In genomic region chr12:25092027-25092704, GRCm38 (mm10) we compare ENCODE assay signal across 8 mouse cellular contexts. TPM values are rescaled to one million over a fixed set of nuclear protein-coding genes. Genes with fewer than 3 reads are reported as not detected.
DNase-seq lines count a peak whose midpoint lies in the region; ATAC-seq and TF ChIP-seq lines count a peak whose summit lies in the region.

No protein-coding gene starts in this region.

- no peaks in the 10 kb centered on the region for H3K4me1 ChIP-seq in G1E (ENCODE audit: insufficient read depth, low read depth, low read length)
- H3K4me1 ChIP-seq in hindbrain, embryonic 12.5 days = peaks cover 20% of the 10 kb centered on the region

- H3K4me2 ChIP-seq in hindbrain, embryonic 12.5 days (replicated peaks) = peak overlapping the region; percentile 66

- peak; percentile 45 for DNase-seq in G1E (ENCODE audit: low spot score)
- peak; percentile 84 for DNase-seq in cerebellum, adult 8-10 months
- peak; percentile 66 to 87 for DNase-seq in frontal cortex, postnatal 10 days (ENCODE audit: low spot score in 2 of 2)
- DNase-seq in layer of hippocampus, postnatal 14 days (ENCODE audit: low spot score in 2 of 2) = peak; percentile 91 to 92
- peak; percentile 90 for DNase-seq in lung, postnatal 14 days
- peak; percentile 95 for DNase-seq in retina, embryonic 14.5 days (ENCODE audit: low spot score)
- DNase-seq in thymus, postnatal 4 days = peak; percentile 89

- peaks cover 15% of the 10 kb centered on the region for H3K9me3 ChIP-seq in G1E (replicated peaks)
- H3K9me3 ChIP-seq in hindbrain, embryonic 12.5 days (replicated peaks) = no peaks in the 10 kb centered on the region

- 7% methylated on average over 25 of the region's 25 CpGs for WGBS in hindbrain, embryonic 12.5 days

- H3K9ac ChIP-seq in hindbrain, embryonic 12.5 days = peak overlapping the region; percentile 32

- peak; percentile 25; the same call in 1 of the 2 replicates for ATAC-seq in G1E (ENCODE audit: extremely low read depth, insufficient number of reproducible peaks, low FRiP score, poor library complexity, severe bottlenecking)
- peak; percentile 38 for ATAC-seq in hindbrain, embryonic 12.5 days (ENCODE audit: low FRiP score)

- no peak overlapping the region for H3K27ac ChIP-seq in hindbrain, embryonic 12.5 days

- H3K27me3 ChIP-seq in G1E (ENCODE audit: insufficient read depth, low read length) = no peaks in the 10 kb centered on the region; the same call in 1 of the 2 replicates
- 0 out of 2 replicates have a peak, but pooled peaks cover 3% of the 10 kb centered on the region for H3K27me3 ChIP-seq in hindbrain, embryonic 12.5 days

- peak; percentile 93 for TF ChIP-seq CTCF in G1E (IDR thresholded peaks at IDR 0.05; ENCODE audit: low read depth, low read length)

- no peaks in the 10 kb centered on the region for H3K36me3 ChIP-seq in G1E (replicated peaks)
- no peaks in the 10 kb centered on the region for H3K36me3 ChIP-seq in hindbrain, embryonic 12.5 days

- H3K4me3 ChIP-seq in G1E (ENCODE audit: low read depth, low read length) = no peak overlapping the region
- H3K4me3 ChIP-seq in hindbrain, embryonic 12.5 days = peak overlapping the region; percentile 32

RNA-seq across cellular contexts. Expression of gene Id2, which starts 4.8 kb away (rescaled TPM):
- total RNA-seq in G1E (2014; fragmentation: Nextera tagmentation) (not detected in 2 replicates), G1E (2017) (0.11 TPM in 1 of 2 replicates, not detected in the other)
- not detected in 2 replicates for polyA plus RNA-seq in G1E (2012)
- polyA plus RNA-seq in hindbrain, embryonic 12.5 days (2016; fragmentation: Nextera tagmentation; extraction: Ambion mirVana) = 321 and 332 TPM in 2 replicates
- 100 to 1,000 TPM; 101 to 108 TPM for total RNA-seq in layer of hippocampus, postnatal 14 days (2021)

Comparison
In these comparisons a context has a peak if more than half of its experiments do, and no peak if none do; other contexts are left out.
1. DNase-seq: peak in every context shown above with its lines; median percentile 95 in retina, embryonic 14.5 days; 92 in layer of hippocampus, postnatal 14 days; 90 in lung, postnatal 14 days; 89 in thymus, postnatal 4 days; 84 in cerebellum, adult 8-10 months; 76 in frontal cortex, postnatal 10 days; 45 in G1E.
2. RNA of gene Id2, which starts 4.8 kb away (total RNA-seq): 101 to 108 TPM in layer of hippocampus, postnatal 14 days; 0.11 TPM in G1E; every median in the first group is over 10 times any median in the second.